Mouse (Mus musculus) liver, embryonic 14.5 days (tissue): ENCODE measurements at regions not wholly inside any gene's neighbourhood (a gene's known extent, or its start where the extent isn't known, plus 50 kb on each side); places are given as distances from the start of the nearest gene placed in this dataset.

Experiments used
- CTCF ChIP-seq: IDR thresholded peaks from 2 replicates; pipeline ENCODE4 v1.5.1; 2016; ENCODE audit warnings: antibody characterized with exemption, low read depth, control low read depth
- EP300 ChIP-seq: IDR thresholded peaks from 2 replicates; pipeline ENCODE4 v1.6.1; 2016; ENCODE audit warnings: antibody characterized with exemption, low read depth

GRCm38 (mm10) chr11:63352990-63353389, 224.2 kb downstream of the Pmp22 start:
- TF ChIP-seq CTCF, result no peak
- peak; percentile 67; the same call in 1 of the 2 replicates for TF ChIP-seq EP300
